Mouse (Mus musculus) thymus, adult 2 months (tissue): ENCODE measurements at regions not wholly inside any gene's neighbourhood (a gene's known extent, or its start where the extent isn't known, plus 50 kb on each side); places are given as distances from the start of the nearest gene placed in this dataset.

Experiments
- DNase-seq: peaks from one replicate; pipeline ENCODE4 v3.0.0; 2021
- H3K27ac ChIP-seq: fragments of 200-500 bp; 2 replicates; pipeline ENCODE4 v1.5.1; 2012; ENCODE audit warnings: low read length, control low read depth; ENCODE audit not compliant: control insufficient read depth, insufficient read depth
- H3K27me3 ChIP-seq: fragments of 200-500 bp; 2 replicates; pipeline ENCODE4 v1.6.1; 2012; ENCODE audit warnings: mild to moderate bottlenecking, low read length, moderate library complexity, mixed read lengths; ENCODE audit not compliant: control insufficient read depth, insufficient read depth
- H3K36me3 ChIP-seq: fragments of 200-500 bp; 2 replicates; pipeline ENCODE4 v1.6.1; 2012; ENCODE audit warnings: mild to moderate bottlenecking, low read length, moderate library complexity; ENCODE audit not compliant: control insufficient read depth, insufficient read depth
- H3K4me1 ChIP-seq: fragments of 200-500 bp; replicated peaks from 2 replicates; pipeline ENCODE4 v1.6.1; 2012; ENCODE audit warnings: low read length; ENCODE audit not compliant: control insufficient read depth, insufficient read depth
- H3K4me3 ChIP-seq: fragments of 200-500 bp; 2 replicates; pipeline ENCODE4 v1.5.1; 2012; ENCODE audit warnings: mild to moderate bottlenecking, low read length, control low read depth, moderate library complexity; ENCODE audit not compliant: control insufficient read depth, insufficient read depth
- CTCF ChIP-seq: fragments of 200-500 bp; IDR thresholded peaks from 2 replicates; pipeline ENCODE4 v1.5.1; 2012; ENCODE audit warnings: mild to moderate bottlenecking, control low read depth, low read length, moderate library complexity, borderline replicate concordance; ENCODE audit not compliant: control insufficient read depth, poor library complexity, insufficient read depth; ENCODE audit errors: extremely low read depth
- POLR2A ChIP-seq: fragments of 200-500 bp; IDR thresholded peaks from 2 replicates; pipeline ENCODE4 v1.6.1; 2012; ENCODE audit warnings: mild to moderate bottlenecking, low read length, control low read depth, moderate library complexity; ENCODE audit not compliant: control insufficient read depth, poor library complexity, insufficient read depth; ENCODE audit errors: extremely low read depth
- WGBS: fragments of 180-500 bp; shearing (Covaris S2); methylation state at CpG from one replicate; pipeline ENCODE4 v1.1.7; 2018; 5-methylcytosine and 5-hydroxymethylcytosine counted together

GRCm38 (mm10) chr3:50660566-50660965 is 217.2 kb upstream of the Slc7a11 start:
- 66% methylated on average over 3 of the region's 3 CpGs for WGBS
- no peak for DNase-seq
- H3K27ac ChIP-seq: peak overlapping the region; percentile 93; the same call in 1 of the 2 replicates
- no peaks in the 10 kb centered on the region for H3K27me3 ChIP-seq
- peaks cover 6% of the 10 kb centered on the region for H3K4me1 ChIP-seq
- no peaks in the 10 kb centered on the region for H3K36me3 ChIP-seq
- no peak overlapping the region for H3K4me3 ChIP-seq
- no peak for TF ChIP-seq CTCF
- no peak for TF ChIP-seq POLR2A

- Histone ChIP-seq H3K4me1 (peaks cover 6% of the 10 kb centered on the region), H3K27ac (no peak overlapping the region), H3K4me3 (no peak overlapping the region), H3K27me3 (no peaks in the 10 kb centered on the region), H3K36me3 (no peaks in the 10 kb centered on the region)
- no peak for DNase-seq
- TF ChIP-seq POLR2A: no peak
- WGBS: 92% methylated on average over 2 of the region's 2 CpGs
These were observed 214.5 kb upstream of the Slc7a11 start for GRCm38 (mm10) chr3:50657890-50658289.

GRCm38 (mm10) chr3:50654441-50654840 is 211.0 kb upstream of the Slc7a11 start:
- no peak for DNase-seq
- Histone ChIP-seq H3K36me3 (no peaks in the 10 kb centered on the region), H3K27ac (no peak overlapping the region), H3K4me3 (no peak overlapping the region), H3K4me1 (no peaks in the 10 kb centered on the region), H3K27me3 (no peaks in the 10 kb centered on the region)
- WGBS: 90% methylated on average over 2 of the region's 2 CpGs
- TF ChIP-seq CTCF (no peak), POLR2A (no peak)

- Histone ChIP-seq H3K36me3 (no peaks in the 10 kb centered on the region), H3K27ac (no peak overlapping the region), H3K4me3 (no peak overlapping the region), H3K4me1 (no peaks in the 10 kb centered on the region), H3K27me3 (no peaks in the 10 kb centered on the region)
- no peak for DNase-seq
- no peak for TF ChIP-seq CTCF
- no peak for TF ChIP-seq POLR2A
- 98% methylated on average over 3 of the region's 3 CpGs for WGBS
These were observed 208.9 kb upstream of the Slc7a11 start for GRCm38 (mm10) chr3:50652265-50652664.

GRCm38 (mm10) chr3:50643068-50643467 is 199.7 kb upstream of the Slc7a11 start:
- Histone ChIP-seq H3K27me3 (no peaks in the 10 kb centered on the region), H3K27ac (no peak overlapping the region)
- 89% methylated on average over 2 of the region's 2 CpGs for WGBS

GRCm38 (mm10) chr3:50639907-50640323 is 196.5 kb upstream of the Slc7a11 start:
- no peak for TF ChIP-seq CTCF
- TF ChIP-seq POLR2A: no peak
- WGBS: 96% methylated on average over 12 of the region's 12 CpGs
- Histone ChIP-seq H3K4me1 (0 out of 2 replicates have a peak, but pooled peaks cover 2% of the 10 kb centered on the region), H3K36me3 (no peaks in the 10 kb centered on the region), H3K4me3 (no peak overlapping the region), H3K27me3 (no peaks in the 10 kb centered on the region), H3K27ac (no peak overlapping the region)
- no peak for DNase-seq

More at GRCm38 (mm10) chr3:50643068-50643467, 199.7 kb upstream of the Slc7a11 start:
- TF ChIP-seq CTCF: no peak
- TF ChIP-seq POLR2A: no peak
- Histone ChIP-seq H3K4me3 (no peak overlapping the region), H3K4me1 (no peaks in the 10 kb centered on the region), H3K36me3 (no peaks in the 10 kb centered on the region)
- no peak for DNase-seq

GRCm38 (mm10) chr3:50634457-50635075 is 191.2 kb upstream of the Slc7a11 start:
- 98% methylated on average over 7 of the region's 7 CpGs for WGBS
- Histone ChIP-seq H3K27me3 (no peaks in the 10 kb centered on the region), H3K27ac (no peak overlapping the region), H3K4me1 (0 out of 2 replicates have a peak, but pooled peaks cover 2% of the 10 kb centered on the region), H3K36me3 (no peaks in the 10 kb centered on the region), H3K4me3 (no peak overlapping the region)
- no peak for DNase-seq
- TF ChIP-seq POLR2A: no peak
- TF ChIP-seq CTCF: no peak
